Mouse (Mus musculus): ENCODE measurements around the gene Clcn6.
"Not testable (repeated sequence)": the region's sequence is repeated elsewhere in the genome, so short reads cannot be mapped to it uniquely, and the experiment has no call there.

Gene Clcn6

GRCm38 (mm10) chr4:148065702-148066400, 27.2 kb upstream of the Clcn6 start:
- DNase-seq (ENCODE audit: low spot score in 2 of 2), result no peak

DNA sequence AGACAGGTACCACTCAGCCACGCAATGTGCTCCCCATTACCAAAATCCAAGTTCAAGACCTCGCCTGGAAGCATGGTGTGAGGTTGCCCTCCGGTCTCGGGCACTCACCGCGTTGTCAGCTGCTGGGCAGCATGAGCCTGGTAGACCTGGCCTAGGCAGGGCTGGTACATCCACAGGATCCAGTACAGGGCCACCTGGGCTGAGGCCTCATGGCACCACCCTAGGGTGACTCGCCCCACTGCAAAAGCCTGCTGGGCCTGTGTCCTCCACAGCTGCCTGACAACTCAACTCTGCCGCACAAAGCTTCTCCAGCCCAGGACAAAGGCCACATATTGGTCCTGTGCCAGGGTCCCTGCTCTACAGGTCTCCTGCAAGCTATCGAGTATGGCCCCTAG, 22.5 kb upstream of the Clcn6 start:
- no peak for DNase-seq (ENCODE audit: low spot score in 2 of 2)

GRCm38 (mm10) chr4:148060120-148061085, 21.8 kb upstream of the Clcn6 start:
- no peak for DNase-seq (ENCODE audit: low spot score in 2 of 2)

DNA sequence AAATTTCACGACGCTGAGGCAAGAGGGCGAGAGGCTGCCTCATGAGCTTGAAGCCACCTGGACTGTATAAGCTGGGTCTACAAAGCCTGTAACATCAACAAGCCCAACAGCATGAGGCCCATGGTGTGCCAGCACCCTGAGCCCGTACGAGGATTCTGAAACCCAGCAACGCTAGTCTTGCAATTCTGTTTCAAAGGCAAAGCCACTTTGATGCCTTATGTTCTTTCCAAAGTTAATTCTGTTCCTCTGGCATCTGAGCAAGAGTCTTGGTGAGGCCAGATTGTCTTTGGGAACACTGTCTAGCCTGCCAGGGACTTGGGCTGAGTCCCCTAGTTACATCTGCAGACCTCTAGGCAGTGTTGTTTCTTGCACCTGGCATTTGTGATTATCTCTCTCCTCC, 20.4 kb upstream of the Clcn6 start:
- peak in 1 of 2 experiments; percentile 48 for DNase-seq (ENCODE audit: low spot score in 2 of 2)

GRCm38 (mm10) chr4:148058218-148058819, 19.7 kb upstream of the Clcn6 start:
- no peak for DNase-seq (ENCODE audit: low spot score in 2 of 2)

- DNase-seq (ENCODE audit: low spot score in 2 of 2), result no peak
Measured at GRCm38 (mm10) chr4:148057661-148058209, 19.1 kb upstream of the Clcn6 start.

GRCm38 (mm10) chr4:148056801-148057200, 18.2 kb upstream of the Clcn6 start:
- no peak for DNase-seq (ENCODE audit: low spot score in 2 of 2)

DNA sequence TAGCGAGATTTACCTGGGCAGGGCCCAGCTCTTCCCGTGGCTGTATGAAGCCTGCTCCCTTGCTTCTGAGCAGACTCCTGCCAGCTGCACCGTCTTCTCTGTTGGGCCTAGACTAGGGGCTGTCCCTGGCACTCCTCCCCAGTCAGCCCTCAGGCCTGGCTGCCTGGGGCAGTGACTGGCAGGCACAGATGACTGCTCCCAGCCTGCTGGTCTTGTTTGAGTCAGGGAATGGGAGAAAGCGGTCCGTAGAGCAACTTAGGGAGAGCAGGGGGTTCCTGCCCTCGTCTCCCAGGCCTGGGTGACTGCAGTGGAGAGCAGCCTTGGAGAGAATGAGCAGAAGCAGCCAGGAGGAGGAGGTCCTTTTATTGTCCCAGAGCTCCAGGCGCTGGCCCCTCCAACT, 17.6 kb upstream of the Clcn6 start:
- no peak for DNase-seq (ENCODE audit: low spot score in 2 of 2)

DNA sequence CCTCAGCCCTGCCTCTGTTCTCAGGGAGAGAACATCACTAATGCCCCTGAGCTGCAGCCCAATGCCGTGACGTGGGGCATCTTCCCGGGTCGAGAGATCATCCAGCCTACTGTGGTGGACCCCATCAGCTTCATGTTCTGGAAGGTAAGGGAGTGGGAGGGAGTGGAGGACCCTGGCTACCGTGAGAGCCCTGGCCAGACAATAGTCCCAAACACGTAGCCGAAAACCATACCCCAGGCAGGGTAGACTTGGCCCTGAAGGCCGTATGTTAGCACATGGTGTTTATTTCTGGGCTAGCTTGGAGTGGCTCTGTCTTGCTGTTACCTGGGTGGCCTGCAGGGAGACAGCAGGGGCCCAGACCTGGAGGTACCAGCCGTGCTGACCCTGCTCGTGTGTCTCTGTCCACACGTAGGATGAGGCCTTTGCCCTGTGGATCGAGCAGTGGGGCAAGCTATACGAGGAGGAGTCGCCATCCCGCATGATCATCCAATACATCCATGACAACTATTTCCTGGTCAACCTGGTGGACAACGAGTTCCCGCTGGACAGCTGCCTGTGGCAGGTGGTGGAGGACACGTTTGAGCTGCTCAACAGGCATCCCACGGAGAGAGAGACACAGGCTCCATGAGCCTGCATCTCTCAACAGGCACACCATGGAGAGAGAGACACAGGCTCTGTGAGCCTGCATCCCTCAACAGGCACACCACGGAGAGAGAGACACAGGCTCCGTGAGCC, 16.5 kb upstream of the Clcn6 start:
- no peak for DNase-seq (ENCODE audit: low spot score in 2 of 2)

- DNase-seq (ENCODE audit: low spot score in 2 of 2), result peak; percentile 65 to 88
Measured at GRCm38 (mm10) chr4:148053417-148053920, 14.8 kb upstream of the Clcn6 start.

- no peak for DNase-seq (ENCODE audit: low spot score in 2 of 2)
Measured at GRCm38 (mm10) chr4:148052976-148053375, 14.4 kb upstream of the Clcn6 start.

DNA sequence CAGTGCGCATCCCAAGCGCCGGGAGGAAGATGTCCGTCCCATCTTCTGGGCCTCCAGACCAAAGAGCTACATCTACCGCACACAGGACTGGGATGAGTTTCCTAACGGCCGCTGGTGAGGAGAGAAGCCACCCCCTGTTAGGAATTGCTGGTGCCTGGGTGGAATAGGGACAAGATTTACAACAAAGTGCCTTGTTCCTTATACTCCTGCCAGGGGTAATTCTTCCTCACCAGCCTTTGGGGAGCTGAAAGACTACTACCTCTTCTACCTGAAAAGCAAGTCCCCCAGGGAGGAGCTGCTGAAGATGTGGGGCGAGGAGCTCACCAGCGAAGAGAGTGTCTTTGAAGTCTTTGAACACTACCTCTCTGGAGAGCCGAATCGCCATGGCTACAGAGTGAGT, 13.3 kb upstream of the Clcn6 start:
- DNase-seq (ENCODE audit: low spot score in 2 of 2), result no peak

DNA sequence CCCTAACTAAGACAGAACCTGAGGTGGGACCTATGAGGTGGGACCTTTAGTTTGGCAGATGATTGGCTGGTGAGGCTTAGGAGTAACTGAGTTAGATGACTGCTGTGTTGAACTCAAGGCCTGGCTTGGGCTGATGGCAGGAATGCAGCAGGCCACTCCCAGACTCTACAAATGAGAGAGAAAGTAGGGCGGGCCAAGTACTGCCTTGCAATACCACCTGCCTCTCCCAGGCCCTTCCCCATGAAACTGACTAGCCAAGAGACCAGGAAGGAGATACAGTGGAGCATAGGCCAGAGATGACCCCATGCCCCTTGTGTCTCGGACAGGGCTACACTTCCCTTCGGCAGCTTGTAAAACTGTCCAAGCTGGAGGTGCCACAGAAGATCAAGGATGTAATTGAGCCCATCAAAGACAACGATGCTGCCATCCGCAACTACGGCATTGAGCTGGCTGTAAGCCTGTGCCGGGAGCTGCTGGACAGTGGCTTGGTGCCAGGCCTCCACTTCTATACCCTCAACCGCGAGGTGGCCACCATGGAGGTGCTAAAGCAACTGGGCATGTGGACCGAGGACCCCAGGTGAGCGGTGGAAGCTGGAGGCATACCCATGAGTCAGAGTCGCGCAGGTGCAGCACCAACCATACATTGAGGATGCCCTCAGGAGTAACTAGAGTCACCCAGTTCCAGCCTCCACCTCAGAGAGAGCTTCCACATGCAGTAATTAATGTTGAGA, 12.6 kb upstream of the Clcn6 start:
- no peak for DNase-seq (ENCODE audit: low spot score in 2 of 2)

- DNase-seq (ENCODE audit: low spot score in 2 of 2), result not testable (repeated sequence)
Measured at GRCm38 (mm10) chr4:148050396-148050914, 11.8 kb upstream of the Clcn6 start.

DNA sequence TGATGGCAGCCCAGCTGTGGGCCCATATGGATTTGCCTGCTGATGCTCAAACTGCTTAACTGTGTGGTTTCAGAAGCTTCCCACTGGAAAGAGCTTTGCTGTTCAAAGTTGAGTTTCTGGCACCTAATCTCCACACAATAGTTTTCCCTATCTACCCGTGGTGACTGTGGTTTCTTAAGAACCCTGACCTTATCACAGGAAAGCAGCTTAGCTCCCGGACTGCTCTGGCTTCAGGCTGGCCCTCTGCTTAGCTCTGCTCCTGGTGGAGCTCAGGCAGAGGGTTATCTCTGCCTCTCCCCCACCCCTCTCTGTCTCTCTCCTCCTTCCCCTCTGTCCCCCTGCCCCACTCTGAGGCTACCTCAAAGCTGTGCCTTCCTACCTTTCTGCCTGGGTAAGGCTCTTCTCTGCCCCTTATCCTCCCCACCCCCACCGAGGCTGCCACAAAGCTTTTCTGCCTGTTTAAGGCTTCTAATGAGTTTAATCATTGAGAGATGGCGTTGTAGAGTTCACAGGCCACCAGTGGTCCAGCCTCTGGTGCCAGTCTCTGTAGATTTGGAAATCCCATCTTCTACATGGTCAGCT, 7.9 kb upstream of the Clcn6 start:
- DNase-seq (ENCODE audit: low spot score in 2 of 2), result no peak

- no peak for DNase-seq (ENCODE audit: low spot score in 2 of 2)
Measured at GRCm38 (mm10) chr4:148044113-148044512, 5.5 kb upstream of the Clcn6 start.

GRCm38 (mm10) chr4:148043327-148043726, 4.7 kb upstream of the Clcn6 start:
- DNase-seq (ENCODE audit: low spot score in 2 of 2), result not testable (repeated sequence)

DNA sequence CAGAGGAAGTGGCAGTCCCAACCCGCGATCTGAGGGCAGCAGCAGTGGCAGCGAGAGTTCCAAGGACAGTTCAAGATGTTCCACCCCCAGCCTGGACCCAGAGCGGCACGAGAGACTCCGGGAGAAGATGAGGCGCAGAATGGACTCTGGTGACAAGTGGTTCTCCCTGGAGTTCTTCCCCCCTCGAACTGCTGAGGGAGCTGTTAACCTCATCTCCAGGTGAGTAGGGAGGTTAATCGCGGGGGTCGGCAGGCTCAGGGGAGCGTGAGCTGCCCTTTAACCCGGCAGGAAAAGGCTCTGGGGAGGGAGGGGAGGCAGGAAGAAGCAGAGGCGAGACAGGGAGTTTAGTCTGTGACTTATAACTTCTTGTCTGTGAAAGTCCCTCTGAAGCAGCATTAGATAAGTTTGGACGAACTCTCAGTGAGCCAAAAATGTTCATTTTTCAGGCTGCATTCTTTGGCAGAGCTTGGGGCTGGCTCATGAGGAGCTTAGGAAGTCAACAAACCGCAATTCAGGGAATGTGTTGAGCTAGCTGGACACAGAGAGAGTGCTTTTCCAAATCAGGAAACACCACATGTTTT, 3.1 kb upstream of the Clcn6 start:
- peak in 1 of 2 experiments; percentile 37 for DNase-seq (ENCODE audit: low spot score in 2 of 2)

GRCm38 (mm10) chr4:148040933-148041610, 2.5 kb upstream of the Clcn6 start:
- peak in 1 of 2 experiments; percentile 58 for DNase-seq (ENCODE audit: low spot score in 2 of 2)
